Mouse (Mus musculus) limb, embryonic 15.5 days (tissue): Measurements from ENCODE around the gene Aplp1. TPM values are rescaled to one million over a fixed set of nuclear protein-coding genes. Genes with fewer than 3 reads are reported as not detected.

Experiments
- ATAC-seq: fragments of 200-750 bp; cut with Nextera tagmentation; 2 replicates; pipeline ENCODE4 v1.8.0; 2017; ENCODE audit warnings: low read depth, moderate TSS enrichment; ENCODE audit not compliant: insufficient number of reproducible peaks, low FRiP score, low TSS enrichment
- H3K27ac ChIP-seq: fragments of 300-500 bp; sonication (generic); 2 replicates; pipeline ENCODE4 v1.5.1; 2015; ENCODE audit warnings: moderate library complexity, mild to moderate bottlenecking, inconsistent platforms
- H3K27me3 ChIP-seq: fragments of 300-500 bp; sonication (generic); 2 replicates; pipeline ENCODE4 v1.6.1; 2015; ENCODE audit warnings: inconsistent platforms
- H3K36me3 ChIP-seq: fragments of 300-500 bp; sonication (generic); 2 replicates; pipeline ENCODE4 v1.6.1; 2015; ENCODE audit warnings: inconsistent platforms
- H3K4me1 ChIP-seq: fragments of 300-500 bp; sonication (generic); 2 replicates; pipeline ENCODE4 v1.6.1; 2015; ENCODE audit warnings: inconsistent platforms
- H3K4me2 ChIP-seq: fragments of 300-500 bp; sonication (generic); 2 replicates; pipeline ENCODE4 v1.6.1; 2015; ENCODE audit warnings: mild to moderate bottlenecking, inconsistent platforms
- H3K4me3 ChIP-seq: fragments of 300-500 bp; sonication (generic); 2 replicates; pipeline ENCODE4 v1.5.1; 2015; ENCODE audit warnings: mild to moderate bottlenecking, inconsistent platforms
- H3K9ac ChIP-seq: fragments of 300-500 bp; sonication (generic); 2 replicates; pipeline ENCODE4 v1.6.1; 2015; ENCODE audit warnings: inconsistent platforms
- H3K9me3 ChIP-seq: fragments of 300-500 bp; sonication (generic); 2 replicates; pipeline ENCODE4 v1.6.1; 2016; ENCODE audit warnings: inconsistent platforms
- WGBS: fragments of 180-500 bp; shearing (Covaris S2); methylation state at CpG from one replicate; pipeline ENCODE4 v1.1.7; 2015; 5-methylcytosine and 5-hydroxymethylcytosine counted together
- polyA plus RNA-seq: library from polyadenylated mRNA; unstranded; fragments of >200 nt; fragmentation: Nextera tagmentation; extraction: Ambion mirVana; gene quantifications from 2 replicates; pipeline ENCODE4 v1.2.1, GENCODE M21; 2015

Aplp1 gene
- polyA plus RNA-seq, 1 experiment from 2014 or later, result 32.7 TPM

DNA sequence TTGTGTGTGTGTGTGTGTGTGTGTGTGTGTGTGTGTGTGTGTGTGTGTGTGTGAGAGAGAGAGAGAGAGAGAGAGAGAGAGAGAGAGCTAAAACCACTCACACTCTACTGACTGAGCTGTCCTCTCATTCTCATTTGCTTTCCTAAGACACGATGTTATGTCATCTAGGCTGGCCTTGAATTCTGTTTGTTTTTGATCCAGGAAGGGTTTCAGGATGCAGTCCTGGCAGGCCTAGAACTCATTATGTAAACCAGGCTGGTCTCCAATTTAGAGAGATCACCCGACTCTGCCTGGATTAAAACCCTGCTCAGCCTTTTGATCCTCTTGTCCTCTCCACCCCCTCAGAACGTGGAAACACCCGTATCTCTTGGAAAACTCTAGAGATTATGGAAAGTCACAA lies 18.7 kb upstream of the Aplp1 start:
- 24% methylated on average over 4 of the region's 4 CpGs for WGBS
- peaks cover 93% of the 10 kb centered on the region for H3K27me3 ChIP-seq
- no peaks in the 10 kb centered on the region for H3K4me1 ChIP-seq
- ATAC-seq, result no peak
- H3K9ac ChIP-seq, result no peak overlapping the region
- no peak overlapping the region for H3K4me2 ChIP-seq
- H3K4me3 ChIP-seq, result no peak overlapping the region
- H3K36me3 ChIP-seq, result no peaks in the 10 kb centered on the region
- no peak overlapping the region for H3K27ac ChIP-seq
- H3K9me3 ChIP-seq, result no peaks in the 10 kb centered on the region

- 29% methylated on average over 7 of the region's 7 CpGs for WGBS
- Histone ChIP-seq H3K9ac (no peak overlapping the region), H3K4me2 (no peak overlapping the region), H3K36me3 (no peaks in the 10 kb centered on the region), H3K4me1 (no peaks in the 10 kb centered on the region), H3K27me3 (peaks cover 96% of the 10 kb centered on the region), H3K27ac (no peak overlapping the region), H3K9me3 (no peaks in the 10 kb centered on the region), H3K4me3 (no peak overlapping the region)
- no peak for ATAC-seq
These were observed 18.2 kb upstream of the Aplp1 start for GRCm38 (mm10) chr7:30463568-30463967.

- peaks cover 23% of the 10 kb centered on the region for H3K4me1 ChIP-seq
- H3K36me3 ChIP-seq, result no peaks in the 10 kb centered on the region
- H3K27ac ChIP-seq, result no peak overlapping the region
- no peaks in the 10 kb centered on the region for H3K9me3 ChIP-seq
- 32% methylated on average over 6 of the region's 6 CpGs for WGBS
- no peak overlapping the region for H3K9ac ChIP-seq
- H3K4me3 ChIP-seq, result no peak overlapping the region
- no peak for ATAC-seq
- H3K4me2 ChIP-seq, result no peak overlapping the region
- H3K27me3 ChIP-seq, result peaks cover 96% of the 10 kb centered on the region
These were observed 14.1 kb upstream of the Aplp1 start for GRCm38 (mm10) chr7:30459484-30459883.

GRCm38 (mm10) chr7:30457629-30458330 lies 12.4 kb upstream of the Aplp1 start, which contains the start of the genes Kirrel2 and Nphs1:
Gene Kirrel2, minus strand, starts transcription at chr7:30457690.
Gene Nphs1, plus strand, starts transcription at chr7:30458315.
- Histone ChIP-seq H3K9me3 (no peaks in the 10 kb centered on the region), H3K4me2 (peak within 1 kb of the TSS; percentile 33), H3K9ac (no peak within 1 kb of the TSS), H3K4me3 (peak within 1 kb of the TSS; percentile 14; the same call in 1 of the 2 replicates), H3K36me3 (no peaks in the 10 kb centered on the region), H3K27ac (no peak within 1 kb of the TSS), H3K27me3 (peaks cover 96% of the 10 kb centered on the region), H3K4me1 (peaks cover 23% of the 10 kb centered on the region)
- 2% methylated on average over 16 of the region's 16 CpGs for WGBS
- no peak for ATAC-seq

GRCm38 (mm10) chr7:30456911-30457628 lies 11.7 kb upstream of the Aplp1 start:
- Histone ChIP-seq H3K4me3 (peak overlapping the region; percentile 14; the same call in 1 of the 2 replicates), H3K27ac (no peak overlapping the region)

GRCm38 (mm10) chr7:30456487-30456886 lies 11.2 kb upstream of the Aplp1 start:
- Histone ChIP-seq H3K9ac (no peak overlapping the region), H3K9me3 (no peaks in the 10 kb centered on the region), H3K27me3 (peaks cover 90% of the 10 kb centered on the region), H3K36me3 (no peaks in the 10 kb centered on the region), H3K4me2 (peak overlapping the region; percentile 33; the same call in 1 of the 2 replicates), H3K27ac (no peak overlapping the region), H3K4me1 (peaks cover 23% of the 10 kb centered on the region), H3K4me3 (no peak overlapping the region)
- no peak for ATAC-seq
- 2% methylated on average over 9 of the region's 9 CpGs for WGBS

More at GRCm38 (mm10) chr7:30456911-30457628, 11.7 kb upstream of the Aplp1 start:
- Histone ChIP-seq H3K36me3 (no peaks in the 10 kb centered on the region), H3K4me2 (peak overlapping the region; percentile 33), H3K27me3 (peaks cover 94% of the 10 kb centered on the region), H3K9me3 (no peaks in the 10 kb centered on the region), H3K9ac (no peak overlapping the region), H3K4me1 (peaks cover 23% of the 10 kb centered on the region)
- WGBS, result 1% methylated on average over 31 of the region's 31 CpGs
- ATAC-seq, result no peak

DNA sequence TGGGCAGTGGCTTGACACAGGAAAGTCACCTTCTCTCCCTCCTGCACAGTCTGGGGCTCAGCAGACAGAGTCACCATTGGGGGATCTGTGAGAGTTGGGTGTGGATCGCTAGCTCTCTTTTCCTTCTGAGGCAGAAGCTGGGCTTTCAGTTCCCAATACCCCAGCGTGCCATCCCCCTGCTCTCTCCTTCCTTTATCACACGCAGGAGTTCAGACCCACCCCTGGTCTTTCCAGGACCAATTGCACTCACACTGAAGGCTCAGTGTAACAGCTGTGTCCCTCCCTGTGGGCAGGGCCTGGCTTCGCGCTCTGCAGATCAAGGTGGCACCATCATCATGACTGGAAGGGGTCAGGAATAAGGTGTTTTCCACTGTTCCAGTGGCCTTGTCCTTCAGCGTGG lies 8.9 kb upstream of the Aplp1 start:
- no peak overlapping the region for H3K4me3 ChIP-seq
- H3K4me2 ChIP-seq, result no peak overlapping the region
- no peak overlapping the region for H3K9ac ChIP-seq
- peaks cover 23% of the 10 kb centered on the region for H3K4me1 ChIP-seq
- H3K36me3 ChIP-seq, result no peaks in the 10 kb centered on the region
- 6% methylated on average over 6 of the region's 6 CpGs for whole genome bisulfite sequencing
- H3K27ac ChIP-seq, result no peak overlapping the region
- H3K9me3 ChIP-seq, result no peaks in the 10 kb centered on the region
- H3K27me3 ChIP-seq, result peaks cover 88% of the 10 kb centered on the region
- no peak for ATAC-seq

DNA sequence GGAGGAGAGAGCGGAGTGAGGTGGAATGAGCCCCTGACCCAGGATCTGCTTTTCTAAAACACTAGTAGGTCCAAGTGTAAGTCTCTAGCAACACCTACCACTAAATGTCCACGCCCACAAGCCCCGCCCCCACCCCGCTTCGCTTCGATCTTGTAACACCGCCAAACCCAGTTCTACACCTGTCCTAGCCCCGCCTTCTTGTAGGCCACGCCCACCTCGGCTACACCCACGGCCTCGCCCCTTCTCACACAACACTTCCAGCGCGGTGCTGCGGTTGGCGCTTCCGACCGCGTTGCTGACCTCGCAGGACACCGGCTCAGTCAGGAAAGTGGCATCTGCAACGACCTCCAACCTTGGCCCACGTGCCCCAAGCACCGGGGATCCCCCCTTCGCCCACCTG lies 8.4 kb upstream of the Aplp1 start:
- Histone ChIP-seq H3K4me3 (no peak overlapping the region), H3K27me3 (peaks cover 83% of the 10 kb centered on the region), H3K36me3 (no peaks in the 10 kb centered on the region), H3K9ac (no peak overlapping the region), H3K4me2 (no peak overlapping the region), H3K9me3 (no peaks in the 10 kb centered on the region), H3K4me1 (peaks cover 23% of the 10 kb centered on the region), H3K27ac (no peak overlapping the region)
- ATAC-seq, result no peak
- WGBS, result 2% methylated on average over 25 of the region's 25 CpGs

GRCm38 (mm10) chr7:30453327-30453726 lies 8.0 kb upstream of the Aplp1 start:
- H3K27ac ChIP-seq, result no peak overlapping the region
- 18% methylated on average over 25 of the region's 25 CpGs for WGBS
- H3K9ac ChIP-seq, result no peak overlapping the region
- H3K4me2 ChIP-seq, result no peak overlapping the region
- no peak overlapping the region for H3K4me3 ChIP-seq
- H3K4me1 ChIP-seq, result peaks cover 21% of the 10 kb centered on the region
- H3K36me3 ChIP-seq, result no peaks in the 10 kb centered on the region
- no peak for ATAC-seq
- peaks cover 78% of the 10 kb centered on the region for H3K27me3 ChIP-seq
- H3K9me3 ChIP-seq, result no peaks in the 10 kb centered on the region

- Histone ChIP-seq H3K4me1 (peaks cover 4% of the 10 kb centered on the region; the same call in 1 of the 2 replicates), H3K9ac (no peak overlapping the region), H3K4me3 (no peak overlapping the region), H3K27me3 (peaks cover 48% of the 10 kb centered on the region), H3K4me2 (no peak overlapping the region), H3K36me3 (no peaks in the 10 kb centered on the region), H3K9me3 (no peaks in the 10 kb centered on the region), H3K27ac (no peak overlapping the region)
- ATAC-seq, result no peak
- WGBS, result 65% methylated on average over 7 of the region's 7 CpGs
These were observed 4.9 kb upstream of the Aplp1 start for GRCm38 (mm10) chr7:30450241-30450640.

DNA sequence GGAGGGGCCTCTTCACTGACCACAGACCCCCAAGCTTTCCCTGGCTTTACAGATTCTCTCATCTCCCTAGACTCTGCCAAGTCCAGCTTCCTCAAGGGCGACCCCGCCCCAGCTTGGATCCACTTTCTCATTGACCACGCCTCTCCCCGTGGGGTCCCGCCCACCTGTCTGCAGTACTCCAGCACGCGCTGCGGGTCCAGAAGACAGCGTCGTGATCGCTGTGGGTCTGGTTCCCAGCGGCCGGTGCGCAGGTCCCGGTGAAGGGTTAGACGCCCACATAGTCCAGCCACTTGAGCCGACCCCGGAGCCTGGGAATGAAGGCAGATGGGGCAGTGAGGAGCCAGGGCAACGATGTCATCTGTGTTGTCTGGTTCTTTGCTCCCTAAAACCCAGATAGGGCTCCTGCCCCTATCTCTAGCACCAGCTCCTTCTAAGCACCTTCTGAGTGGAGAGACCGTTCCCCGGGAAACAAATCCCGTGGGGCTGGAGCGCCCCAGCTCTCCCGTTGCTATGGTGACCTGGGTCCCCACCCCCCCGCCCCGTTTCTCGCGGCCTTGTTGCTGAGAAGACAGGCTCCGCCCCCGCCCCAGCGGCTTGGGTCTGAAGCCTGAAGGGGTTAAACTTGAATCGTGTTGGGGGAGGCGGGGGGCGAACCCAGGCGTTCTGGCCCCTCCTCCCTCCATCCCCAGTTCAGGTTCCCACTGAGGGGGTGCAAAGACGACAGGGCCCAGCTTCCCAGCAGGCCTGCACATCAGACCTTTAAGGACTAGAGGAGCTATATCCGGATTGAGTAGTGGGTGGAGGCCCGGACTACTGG lies 973 bp downstream of the Aplp1 start:
- peaks cover 18% of the 10 kb centered on the region for H3K4me1 ChIP-seq
- peak overlapping the region; percentile 92 for H3K4me2 ChIP-seq
- under 1% methylated on average over 38 of the region's 38 CpGs for WGBS
- peaks cover 17% of the 10 kb centered on the region; the same call in 1 of the 2 replicates for H3K27me3 ChIP-seq
- H3K9me3 ChIP-seq, result no peaks in the 10 kb centered on the region
- H3K36me3 ChIP-seq, result peaks cover 9% of the 10 kb centered on the region; the same call in 1 of the 2 replicates
- H3K27ac ChIP-seq, result no peak overlapping the region
- peak overlapping the region; percentile 64 for H3K4me3 ChIP-seq
- peak overlapping the region; percentile 63; the same call in 1 of the 2 replicates for H3K9ac ChIP-seq
- no peak for ATAC-seq
